Mouse (Mus musculus) G1E (cell line): ENCODE results near the gene Arfgef3. TPM values are rescaled to one million over a fixed set of nuclear protein-coding genes. Genes with fewer than 3 reads are reported as not detected.
"Not testable (repeated sequence)": the region's sequence is repeated elsewhere in the genome, so short reads cannot be mapped to it uniquely, and the experiment has no call there.

Source experiments
- ATAC-seq: 2 replicates; pipeline ENCODE4 v1.8.0; 2016; ENCODE audit warnings: mild to moderate bottlenecking; ENCODE audit not compliant: insufficient number of reproducible peaks, poor library complexity, low FRiP score, severe bottlenecking; ENCODE audit errors: extremely low read depth
- DNase-seq: peaks from one replicate; pipeline ENCODE4 v3.0.0; 2012; ENCODE audit warnings: low spot score
- H3K27me3 ChIP-seq: 2 replicates; pipeline ENCODE4 v1.6.1; 2012; ENCODE audit warnings: mild to moderate bottlenecking, low read length, inconsistent platforms; ENCODE audit not compliant: insufficient read depth
- H3K36me3 ChIP-seq: replicated peaks from 2 replicates; pipeline ENCODE3; 2012; ENCODE audit warnings: mild to moderate bottlenecking, inconsistent platforms
- H3K4me1 ChIP-seq: 2 replicates; pipeline ENCODE4 v1.6.1; 2012; ENCODE audit warnings: low read depth, low read length, inconsistent platforms, mixed read lengths; ENCODE audit not compliant: insufficient read depth
- H3K4me3 ChIP-seq: 2 replicates; pipeline ENCODE4 v1.5.1; 2012; ENCODE audit warnings: low read depth, mild to moderate bottlenecking, inconsistent platforms, low read length, moderate library complexity, mixed read lengths
- H3K9me3 ChIP-seq: replicated peaks from 2 replicates; pipeline ENCODE4 v1.6.1; 2012; ENCODE audit warnings: inconsistent platforms
- CTCF ChIP-seq: IDR thresholded peaks from 2 replicates; pipeline ENCODE4 v1.5.1; 2012; ENCODE audit warnings: low read depth, low read length, inconsistent platforms, mixed read lengths
- GATA1 ChIP-seq: IDR thresholded peaks from 2 replicates; pipeline ENCODE4 v1.6.1; 2012; ENCODE audit warnings: borderline replicate concordance, low read length, inconsistent platforms, mixed read lengths
- GATA2 ChIP-seq: IDR thresholded peaks from 2 replicates; pipeline ENCODE4 v1.6.1; 2012; ENCODE audit warnings: low read depth, low read length, inconsistent platforms, borderline replicate concordance
- POLR2AphosphoS5 ChIP-seq: IDR thresholded peaks from 2 replicates; pipeline ENCODE4 v1.6.1; 2012; ENCODE audit warnings: low read depth, low read length, inconsistent platforms; ENCODE audit not compliant: insufficient replicate concordance
- TAL1 ChIP-seq: conservative IDR thresholded peaks from 2 replicates; pipeline ENCODE4 v1.6.1; 2012; ENCODE audit warnings: low read depth, low read length, inconsistent platforms, mixed read lengths
- polyA plus RNA-seq: library from polyadenylated mRNA; stranded (reverse); fragments of >175 nt; gene quantifications from 2 replicates; pipeline ENCODE4 v1.2.3, GENCODE M21; 2012
- total RNA-seq, 2 experiments: library from RNA; stranded (forward) in 1 of 2; stranded (reverse) in 1 of 2; fragments of 200-1000 nt in 1 of 2; fragments of >200 nt in 1 of 2; fragmentation: Nextera tagmentation in 1 of 2; gene quantifications; 2 replicates each; pipeline ENCODE4 v1.2.3; 2014 to 2017

The Arfgef3 gene
- total and polyA plus RNA-seq, 3 experiments = 0.05 TPM; not detected in 2

GRCm38 (mm10) chr10:18634405-18634985 lies 109.3 kb downstream of the Arfgef3 start:
- no peaks in the 10 kb centered on the region for H3K4me1 ChIP-seq
- no peaks in the 10 kb centered on the region for H3K36me3 ChIP-seq
- no peak for ATAC-seq
- no peaks in the 10 kb centered on the region for H3K9me3 ChIP-seq
- no peak overlapping the region for H3K4me3 ChIP-seq
- no peak for DNase-seq
- peaks cover 3% of the 10 kb centered on the region; the same call in 1 of the 2 replicates for H3K27me3 ChIP-seq
- TF ChIP-seq POLR2AphosphoS5 = no peak
- TF ChIP-seq GATA1 = no peak
- no peak for TF ChIP-seq GATA2
- TF ChIP-seq TAL1 = no peak
- no peak for TF ChIP-seq CTCF

GRCm38 (mm10) chr10:18630498-18630897 lies 113.3 kb downstream of the Arfgef3 start:
- no peak for ATAC-seq
- H3K36me3 ChIP-seq = no peaks in the 10 kb centered on the region

GRCm38 (mm10) chr10:18627530-18627929 lies 116.2 kb downstream of the Arfgef3 start:
- TF ChIP-seq TAL1 (no peak), POLR2AphosphoS5 (no peak), CTCF (no peak), GATA2 (no peak), GATA1 (no peak)
- Histone ChIP-seq H3K4me3 (no peak overlapping the region), H3K27me3 (no peaks in the 10 kb centered on the region; the same call in 1 of the 2 replicates), H3K36me3 (no peaks in the 10 kb centered on the region), H3K4me1 (no peaks in the 10 kb centered on the region), H3K9me3 (no peaks in the 10 kb centered on the region)
- ATAC-seq (no peak), DNase-seq (no peak)

More at GRCm38 (mm10) chr10:18630498-18630897, 113.3 kb downstream of the Arfgef3 start:
- Histone ChIP-seq H3K9me3 (no peaks in the 10 kb centered on the region), H3K4me1 (no peaks in the 10 kb centered on the region), H3K27me3 (peaks cover 1% of the 10 kb centered on the region; the same call in 1 of the 2 replicates), H3K4me3 (no peak overlapping the region)
- no peak for TF ChIP-seq CTCF
- TF ChIP-seq GATA1 = no peak
- no peak for TF ChIP-seq TAL1
- no peak for TF ChIP-seq POLR2AphosphoS5
- no peak for TF ChIP-seq GATA2
- DNase-seq = no peak

GRCm38 (mm10) chr10:18612796-18613195 lies 131.0 kb downstream of the Arfgef3 start:
- no peak for DNase-seq
- Histone ChIP-seq H3K9me3 (no peaks in the 10 kb centered on the region), H3K4me3 (no peak overlapping the region), H3K4me1 (no peaks in the 10 kb centered on the region), H3K36me3 (no peaks in the 10 kb centered on the region), H3K27me3 (peaks cover 2% of the 10 kb centered on the region; the same call in 1 of the 2 replicates)
- ATAC-seq = no peak
- TF ChIP-seq GATA2 (no peak), GATA1 (no peak), TAL1 (no peak)

- not testable (repeated sequence) for H3K4me3 ChIP-seq, DNase-seq, H3K27me3 ChIP-seq, H3K4me1 ChIP-seq, H3K36me3 ChIP-seq, H3K9me3 ChIP-seq, ATAC-seq
These were observed 138.8 kb downstream of the Arfgef3 start for GRCm38 (mm10) chr10:18604827-18605535.

- H3K4me1 ChIP-seq = no peaks in the 10 kb centered on the region
- ATAC-seq (no peak), DNase-seq (no peak)
- no peaks in the 10 kb centered on the region for H3K9me3 ChIP-seq
- peak; percentile 51 for TF ChIP-seq CTCF
- TF ChIP-seq POLR2AphosphoS5 = no peak
- no peak overlapping the region for H3K4me3 ChIP-seq
- no peaks in the 10 kb centered on the region for H3K36me3 ChIP-seq
- no peaks in the 10 kb centered on the region for H3K27me3 ChIP-seq
These were observed 141.7 kb downstream of the Arfgef3 start for GRCm38 (mm10) chr10:18602030-18602429.
